Mouse (Mus musculus): ENCODE results near the gene Nf2.
"Not testable (repeated sequence)": the region's sequence is repeated elsewhere in the genome, so short reads cannot be mapped to it uniquely, and the experiment has no call there.

Nf2 gene

GRCm38 (mm10) chr11:4837342-4837741 lies 12.0 kb downstream of the Nf2 start:
- no peak for DNase-seq (ENCODE audit: low spot score)

- DNase-seq (ENCODE audit: low spot score), result no peak
Observed at GRCm38 (mm10) chr11:4836755-4837154, 12.6 kb downstream of the Nf2 start.

- DNase-seq (ENCODE audit: low spot score), result no peak
Observed at GRCm38 (mm10) chr11:4835436-4835835, 13.9 kb downstream of the Nf2 start.

- DNase-seq (ENCODE audit: low spot score), result no peak
Observed at GRCm38 (mm10) chr11:4833295-4833939, 15.9 kb downstream of the Nf2 start.

- DNase-seq (ENCODE audit: low spot score), result no peak
Observed at GRCm38 (mm10) chr11:4831066-4831465, 18.3 kb downstream of the Nf2 start.

GRCm38 (mm10) chr11:4827916-4828315 lies 21.4 kb downstream of the Nf2 start:
- DNase-seq (ENCODE audit: low spot score), result no peak

- no peak for DNase-seq (ENCODE audit: low spot score)
Observed at GRCm38 (mm10) chr11:4827340-4827739, 22.0 kb downstream of the Nf2 start.

GRCm38 (mm10) chr11:4826152-4826778 lies 23.1 kb downstream of the Nf2 start:
- DNase-seq (ENCODE audit: low spot score), result no peak

GRCm38 (mm10) chr11:4823655-4824312 lies 25.6 kb downstream of the Nf2 start:
- no peak for DNase-seq (ENCODE audit: low spot score)

GRCm38 (mm10) chr11:4822446-4822842 lies 26.9 kb downstream of the Nf2 start:
- not testable (repeated sequence) for DNase-seq (ENCODE audit: low spot score)

- no peak for DNase-seq (ENCODE audit: low spot score)
Observed at GRCm38 (mm10) chr11:4821492-4822445, 27.6 kb downstream of the Nf2 start.

GRCm38 (mm10) chr11:4814507-4815450 lies 34.6 kb downstream of the Nf2 start:
- DNase-seq (ENCODE audit: low spot score), result no peak

- DNase-seq (ENCODE audit: low spot score), result no peak
Observed at GRCm38 (mm10) chr11:4808311-4808710, 41.0 kb downstream of the Nf2 start.

- DNase-seq (ENCODE audit: low spot score), result no peak
Observed at GRCm38 (mm10) chr11:4806031-4806715, 43.2 kb downstream of the Nf2 start.

- no peak for DNase-seq (ENCODE audit: low spot score)
Observed at GRCm38 (mm10) chr11:4804921-4805562, 44.3 kb downstream of the Nf2 start.

- DNase-seq (ENCODE audit: low spot score), result no peak
Observed at GRCm38 (mm10) chr11:4803951-4804350, 45.4 kb downstream of the Nf2 start.

GRCm38 (mm10) chr11:4803426-4803825 lies 45.9 kb downstream of the Nf2 start:
- DNase-seq (ENCODE audit: low spot score), result no peak

- no peak for DNase-seq (ENCODE audit: low spot score)
Observed at GRCm38 (mm10) chr11:4803008-4803407, 46.3 kb downstream of the Nf2 start.

- DNase-seq (ENCODE audit: low spot score), result not testable (repeated sequence)
Observed at GRCm38 (mm10) chr11:4802401-4802800, 46.9 kb downstream of the Nf2 start.

GRCm38 (mm10) chr11:4800654-4801053 lies 48.7 kb downstream of the Nf2 start:
- DNase-seq (ENCODE audit: low spot score), result no peak

Data from urinary bladder, postnatal 10 days (tissue).